ENCODE assay signal across 25 mouse cellular contexts in genomic region chr3:152168007-152168406, GRCm38 (mm10). TPM values are rescaled to one million over a fixed set of nuclear protein-coding genes. Genes with fewer than 3 reads are reported as not detected.
"Had no signal": no experiment of that assay in that cellular context is flagged by ENCODE, and none has a peak within 500 bp of the region (broad histone marks: within the 10 kb centered on the region; RNA-seq: fewer than 3 reads in every experiment).

No protein-coding gene starts in this region.

- H3K36me3 ChIP-seq: embryonic facial prominence, embryonic 10.5 days; embryonic facial prominence, embryonic 12.5 days; embryonic facial prominence, embryonic 13.5 days; embryonic facial prominence, embryonic 15.5 days; forebrain, embryonic 10.5 days; forebrain, embryonic 12.5 days; forebrain, embryonic 15.5 days had no signal

- H3K9me3 ChIP-seq: embryonic facial prominence, embryonic 10.5 days; embryonic facial prominence, embryonic 12.5 days; embryonic facial prominence, embryonic 13.5 days; embryonic facial prominence, embryonic 15.5 days; forebrain, embryonic 10.5 days; forebrain, embryonic 12.5 days; forebrain, embryonic 13.5 days; forebrain, embryonic 15.5 days had no signal

- H3K9ac ChIP-seq: embryonic facial prominence, embryonic 12.5 days; embryonic facial prominence, embryonic 15.5 days; forebrain, embryonic 12.5 days had no signal

- H3K4me3 ChIP-seq: erythroblast, embryonic 14.5 days; forebrain, embryonic 12.5 days; gastrocnemius, adult 2 months had no signal

- DNase-seq: cerebellum, adult 8-10 months; cerebellum, adult 9-10 months; cerebellum, adult 9-11 months; cerebellum, postnatal 10 days; cerebellum, postnatal 14 days; cerebellum, postnatal 25 days; cerebellum, postnatal 36 days; embryo, embryonic 11 days; forebrain, postnatal 0 days; gastrocnemius, adult 2 months; gastrocnemius, postnatal 10 days; gastrocnemius, postnatal 14 days; gastrocnemius, postnatal 25 days; gastrocnemius, postnatal 36 days; heart, adult 18-20 months had no signal

- H3K27ac ChIP-seq: embryonic facial prominence, embryonic 10.5 days; embryonic facial prominence, embryonic 12.5 days; embryonic facial prominence, embryonic 13.5 days; embryonic facial prominence, embryonic 15.5 days; forebrain, embryonic 10.5 days; forebrain, embryonic 12.5 days; forebrain, embryonic 13.5 days; forebrain, embryonic 15.5 days; gastrocnemius, adult 2 months had no signal

RNA-seq across cellular contexts. Expression of gene Gipc2, which starts 2.0 kb away (rescaled TPM):
- total RNA-seq: granulocyte monocyte progenitor cell, adult 5-6 weeks had no signal
- polyA plus RNA-seq: erythroblast, embryonic 14.5 days had no signal
